Mouse (Mus musculus): ENCODE measurements around the gene Tob1. TPM values are rescaled to one million over a fixed set of nuclear protein-coding genes. Genes with fewer than 3 reads are reported as not detected.

Tob1 gene
- polyA plus RNA-seq, 1 experiment, result 34.1 TPM

DNA sequence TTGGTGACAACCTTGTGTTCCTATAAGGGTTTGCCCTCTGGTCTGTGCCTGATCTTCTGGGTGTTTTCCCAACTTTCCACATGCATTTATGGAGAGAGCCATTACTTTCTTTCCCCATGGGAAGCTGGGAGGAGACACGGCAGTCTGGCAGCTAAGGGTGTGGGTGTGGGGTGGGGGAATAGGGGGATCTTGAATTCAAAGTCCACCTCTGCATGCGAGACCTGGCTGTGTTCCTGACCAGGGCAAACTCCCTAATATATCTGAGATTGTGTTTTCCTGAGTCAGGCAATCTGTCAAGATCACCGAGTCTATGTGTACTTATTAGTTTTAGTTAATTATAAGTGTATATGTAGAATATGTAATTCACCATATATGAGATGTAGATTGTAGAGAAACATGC lies 14.9 kb upstream of the Tob1 start:
- no peak for DNase-seq (ENCODE audit: low read depth, low spot score)

DNA sequence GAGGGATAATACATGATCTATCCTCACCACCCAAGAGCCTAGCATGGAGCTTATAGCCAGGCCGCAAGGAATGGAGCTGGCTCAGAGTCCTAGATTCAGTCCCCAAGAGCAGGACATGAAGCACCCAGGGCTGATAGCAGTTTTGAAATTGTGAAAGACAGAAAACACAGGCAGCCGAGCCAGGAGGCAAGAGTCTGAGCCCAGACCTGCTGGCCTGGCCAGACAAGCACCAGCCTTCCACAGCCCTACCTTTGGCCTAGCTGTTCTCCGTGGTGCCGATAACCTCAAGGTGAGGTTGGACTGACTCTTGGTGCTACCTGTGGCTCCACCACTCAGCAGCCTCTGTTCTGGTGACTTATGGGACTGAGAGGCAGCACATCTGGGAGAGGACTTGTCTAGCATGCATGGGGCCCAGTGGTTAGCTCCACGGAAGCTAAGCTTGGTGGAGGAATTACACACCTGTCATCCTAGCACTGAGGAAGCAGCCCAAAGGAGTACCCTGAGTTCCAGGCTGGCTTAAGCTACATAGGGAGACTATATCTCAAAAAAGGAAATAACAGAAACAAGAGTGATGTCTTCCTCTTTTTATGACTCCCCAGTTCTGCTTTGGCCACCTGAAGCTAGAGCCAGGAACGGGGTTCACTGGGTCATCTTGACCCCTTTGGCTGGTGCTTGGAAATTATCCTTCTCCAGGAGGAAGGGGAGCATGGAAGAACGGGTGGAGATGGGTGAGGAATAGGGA lies 12.7 kb upstream of the Tob1 start:
- WGBS, result 72% methylated on average over 7 of the region's 7 CpGs
- DNase-seq (ENCODE audit: low read depth, low spot score), result no peak

More for the DNA sequence above, 14.9 kb upstream of the Tob1 start:
- 29% methylated on average over 3 of the region's 3 CpGs for WGBS

DNA sequence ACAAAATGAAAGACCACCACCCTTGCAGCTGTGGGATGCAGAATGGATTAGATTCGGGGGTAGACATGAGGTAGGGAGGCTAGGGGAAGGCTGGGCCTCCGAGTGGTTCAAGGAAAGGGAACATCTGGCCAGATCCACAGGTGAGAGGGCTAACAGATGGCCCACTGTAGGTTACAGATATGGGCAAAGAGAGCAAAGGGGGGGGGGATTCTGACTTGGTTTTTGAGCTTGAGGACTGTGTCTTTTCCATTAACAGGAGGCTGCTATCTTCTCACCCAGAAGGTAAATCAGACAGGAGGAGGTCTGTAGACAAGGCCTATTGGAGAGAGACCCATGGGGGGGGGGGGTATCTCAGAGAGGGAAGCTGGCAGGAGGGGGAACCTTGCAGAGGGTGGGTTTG lies 11.5 kb upstream of the Tob1 start:
- 84% methylated on average over 2 of the region's 2 CpGs for WGBS

DNA sequence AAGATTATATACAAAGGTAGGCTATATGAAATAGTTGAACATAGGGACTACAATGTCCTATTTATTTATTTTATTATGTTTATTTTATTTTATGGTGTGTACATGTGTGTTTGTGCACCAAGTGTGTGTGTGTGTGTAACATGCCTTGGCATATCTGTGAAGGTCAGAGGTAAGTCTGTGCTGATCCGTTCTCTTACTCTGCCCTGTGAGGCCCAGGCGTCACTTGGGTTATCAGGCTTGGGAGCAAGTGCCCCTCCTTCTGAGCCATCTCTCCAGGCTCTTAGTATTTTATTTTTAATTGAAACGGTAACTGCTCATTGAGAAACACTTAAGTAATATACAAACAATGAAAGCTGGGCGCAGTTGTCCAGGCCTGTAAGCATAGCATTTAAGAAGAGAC lies 10.8 kb upstream of the Tob1 start:
- DNase-seq (ENCODE audit: low read depth, low spot score), result no peak
- WGBS, result 81% methylated on average over 4 of the region's 4 CpGs

More for the DNA sequence above, 11.5 kb upstream of the Tob1 start:
- DNase-seq (ENCODE audit: low read depth, low spot score), result no peak

DNA sequence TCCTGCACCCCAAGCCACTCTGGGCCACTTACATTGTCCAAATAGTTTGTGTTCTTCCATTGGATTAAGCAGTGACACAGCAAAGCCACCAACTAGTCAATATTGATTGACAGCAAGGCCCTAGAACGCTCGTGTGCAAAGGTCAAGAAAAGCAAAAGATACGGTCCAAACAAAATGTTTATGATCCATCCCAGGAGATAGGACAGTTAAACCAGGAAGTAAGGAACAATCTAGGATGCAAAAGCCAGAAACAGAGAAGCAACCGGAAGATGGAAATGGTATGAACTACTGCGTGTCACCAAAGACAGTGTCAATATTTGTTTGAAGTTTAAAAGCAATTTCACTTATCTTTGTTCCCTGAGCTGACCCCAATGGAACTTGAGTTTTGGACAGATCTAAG lies 9.1 kb upstream of the Tob1 start:
- 37% methylated on average over 5 of the region's 5 CpGs for WGBS

DNA sequence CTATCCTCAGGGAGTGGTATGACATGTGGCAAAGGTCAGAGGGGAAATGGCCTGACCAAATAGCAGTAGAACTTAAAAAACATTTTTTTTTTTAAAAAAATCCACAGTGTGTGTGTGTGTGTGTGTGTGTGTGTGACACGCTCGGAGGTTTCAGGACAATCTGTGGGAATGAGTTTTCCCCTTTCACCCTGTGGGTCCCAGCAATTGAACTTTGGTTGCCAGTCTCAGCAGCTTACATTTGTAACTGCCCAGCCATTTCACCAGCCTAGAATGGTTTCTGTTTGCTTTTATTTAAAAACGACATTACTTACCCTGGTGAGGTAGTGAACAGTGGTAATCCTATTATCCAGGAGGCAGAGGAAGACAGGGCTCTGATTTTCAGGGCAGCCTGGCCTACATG lies 8.2 kb upstream of the Tob1 start:
- 61% methylated on average over 3 of the region's 3 CpGs for WGBS
- no peak for DNase-seq (ENCODE audit: low read depth, low spot score)

More for the DNA sequence above, 9.1 kb upstream of the Tob1 start:
- DNase-seq (ENCODE audit: low read depth, low spot score), result no peak

DNA sequence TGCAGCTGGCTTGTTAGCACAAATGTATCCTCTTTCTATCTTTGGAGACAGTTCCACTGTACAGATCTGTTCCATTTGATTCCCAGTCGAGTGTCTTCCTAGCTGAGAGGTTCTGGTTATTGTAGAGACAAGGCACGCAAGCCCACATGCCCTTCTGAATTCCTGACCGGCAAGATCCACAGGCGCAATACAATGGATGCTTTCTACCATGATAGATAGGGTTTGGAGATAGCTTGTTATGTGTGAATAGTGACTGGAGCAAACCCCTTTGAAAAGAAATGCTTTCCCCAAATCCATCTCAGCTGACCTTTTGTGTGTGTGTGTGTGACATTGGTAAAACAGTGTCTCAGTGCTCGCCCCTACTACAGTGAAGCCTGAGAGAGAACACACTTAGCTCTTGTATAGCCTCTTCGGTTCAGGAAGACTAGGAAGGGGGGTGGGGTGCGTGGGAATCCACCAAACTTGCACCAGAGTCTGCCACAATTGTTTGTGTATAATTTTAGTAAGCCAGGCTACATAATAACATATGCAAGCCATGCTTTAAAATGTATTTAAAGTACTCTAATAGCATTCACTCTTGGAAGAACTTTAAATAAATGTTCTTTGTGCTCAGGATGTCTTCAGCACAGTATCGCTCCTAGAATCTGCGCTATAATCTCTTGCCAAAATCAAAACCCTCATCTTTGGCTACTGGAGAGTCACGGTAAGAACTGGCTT lies 4.7 kb upstream of the Tob1 start:
- no peak for DNase-seq (ENCODE audit: low read depth, low spot score)
- WGBS, result 82% methylated on average over 10 of the region's 10 CpGs

DNA sequence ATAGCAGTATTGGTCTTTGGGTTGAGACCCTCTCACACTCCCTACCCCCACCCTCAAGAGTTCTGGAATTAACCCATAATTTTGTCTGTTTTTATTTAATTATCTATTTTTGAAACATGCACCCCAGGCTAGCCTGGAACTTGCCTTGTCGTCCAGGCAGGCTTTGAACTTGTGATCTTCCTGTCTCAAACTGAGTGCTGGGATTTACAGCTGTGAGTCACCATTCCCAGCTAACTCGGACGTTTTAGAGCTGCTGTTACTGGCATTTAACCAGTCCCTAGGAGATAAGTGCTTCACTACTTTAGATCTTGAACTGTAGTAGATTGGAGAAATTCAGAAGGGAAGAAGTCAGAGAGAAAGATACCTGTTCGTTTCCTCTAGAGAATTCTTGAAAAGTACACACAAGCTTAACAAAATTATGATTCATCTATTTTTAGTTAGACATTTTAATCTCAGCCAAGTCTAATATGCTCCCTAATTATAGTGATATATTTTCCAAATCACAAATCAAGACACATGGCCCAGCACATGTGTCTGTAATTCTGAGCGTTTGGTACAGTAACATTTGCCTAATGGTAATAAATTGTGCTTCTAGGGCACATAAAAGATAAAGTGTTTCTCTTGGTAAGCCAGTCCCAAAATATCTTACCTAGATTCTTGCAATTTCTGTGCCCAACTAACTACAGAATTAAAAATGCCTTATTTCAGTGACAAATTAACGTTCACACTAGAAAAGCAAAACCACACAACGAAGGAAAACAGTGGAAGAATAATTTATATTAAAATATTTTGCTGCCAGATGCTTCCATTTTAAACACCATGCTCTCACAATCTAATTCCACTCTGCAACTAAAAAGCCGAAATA lies 2.2 kb upstream of the Tob1 start:
- DNase-seq (ENCODE audit: low read depth, low spot score), result no peak
- WGBS, result 35% methylated on average over 8 of the region's 8 CpGs

DNA sequence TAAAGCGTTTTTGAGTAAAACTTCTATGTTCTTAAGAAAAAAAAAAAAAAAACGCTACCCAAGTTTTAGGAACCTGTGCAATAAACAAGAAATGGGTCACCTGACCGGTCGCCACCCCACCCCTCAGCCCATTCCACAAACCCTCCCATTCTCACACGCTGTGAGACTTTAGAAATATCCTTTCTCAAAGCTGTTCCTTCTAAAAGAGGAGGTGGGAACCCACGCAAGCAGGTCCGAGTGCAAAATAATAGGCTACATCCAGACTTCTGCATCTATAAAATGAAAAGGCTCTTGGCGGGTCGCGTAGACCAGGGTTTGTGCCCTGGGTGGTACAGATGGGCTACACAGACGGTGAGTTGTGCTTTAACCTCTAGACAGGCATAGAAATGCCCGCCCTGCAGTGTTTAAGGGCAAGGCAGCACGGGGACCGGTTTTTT lies 1.5 kb upstream of the Tob1 start:
- WGBS, result 2% methylated on average over 14 of the region's 14 CpGs
- DNase-seq (ENCODE audit: low read depth, low spot score), result no peak

DNA sequence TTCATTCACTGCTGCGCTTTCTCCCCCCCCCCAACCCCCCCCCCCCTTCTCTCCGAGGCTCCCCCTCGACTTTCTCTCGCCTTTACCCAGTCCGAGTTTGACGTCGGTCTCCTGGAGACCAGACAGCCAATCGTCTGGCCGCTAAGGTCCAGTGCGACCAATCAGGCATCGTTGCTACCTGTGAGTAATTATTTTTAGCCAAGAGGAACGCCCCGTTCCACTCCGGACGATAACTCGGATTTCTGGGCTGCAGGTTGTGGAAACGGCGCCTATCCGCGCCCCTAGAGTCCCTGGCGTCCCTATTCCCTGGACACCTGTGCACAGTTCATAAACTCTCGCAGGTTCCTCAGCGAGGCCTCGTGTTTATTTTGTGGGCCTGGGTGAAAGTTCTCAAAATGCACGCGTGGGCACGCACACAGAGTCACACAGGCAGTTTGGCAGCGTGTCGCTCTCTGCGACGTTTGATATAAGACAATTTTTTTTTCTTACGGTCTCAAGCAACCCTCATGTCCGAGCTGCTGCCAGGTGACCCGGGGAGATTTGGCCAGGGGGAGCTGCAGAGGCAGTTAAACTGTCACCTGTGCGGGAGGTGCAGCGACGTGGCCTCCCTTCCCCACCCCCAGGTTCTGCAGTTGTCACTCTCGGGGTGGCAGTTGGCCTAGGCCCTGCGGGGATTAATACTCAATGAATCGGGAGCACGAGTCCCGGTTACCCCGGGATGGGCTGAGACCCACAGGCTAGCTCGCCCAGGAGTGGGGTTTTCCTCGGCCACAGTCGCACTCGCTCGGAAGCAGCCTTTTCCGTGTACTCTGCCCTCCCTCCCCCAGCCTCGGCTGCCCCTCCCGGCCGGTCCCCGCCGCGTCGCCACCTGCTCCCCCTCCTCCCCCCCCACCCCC lies 815 bp upstream of the Tob1 start:
- DNase-seq (ENCODE audit: low read depth, low spot score), result peak; percentile 94
- under 1% methylated on average over 43 of the region's 56 CpGs for WGBS

DNA sequence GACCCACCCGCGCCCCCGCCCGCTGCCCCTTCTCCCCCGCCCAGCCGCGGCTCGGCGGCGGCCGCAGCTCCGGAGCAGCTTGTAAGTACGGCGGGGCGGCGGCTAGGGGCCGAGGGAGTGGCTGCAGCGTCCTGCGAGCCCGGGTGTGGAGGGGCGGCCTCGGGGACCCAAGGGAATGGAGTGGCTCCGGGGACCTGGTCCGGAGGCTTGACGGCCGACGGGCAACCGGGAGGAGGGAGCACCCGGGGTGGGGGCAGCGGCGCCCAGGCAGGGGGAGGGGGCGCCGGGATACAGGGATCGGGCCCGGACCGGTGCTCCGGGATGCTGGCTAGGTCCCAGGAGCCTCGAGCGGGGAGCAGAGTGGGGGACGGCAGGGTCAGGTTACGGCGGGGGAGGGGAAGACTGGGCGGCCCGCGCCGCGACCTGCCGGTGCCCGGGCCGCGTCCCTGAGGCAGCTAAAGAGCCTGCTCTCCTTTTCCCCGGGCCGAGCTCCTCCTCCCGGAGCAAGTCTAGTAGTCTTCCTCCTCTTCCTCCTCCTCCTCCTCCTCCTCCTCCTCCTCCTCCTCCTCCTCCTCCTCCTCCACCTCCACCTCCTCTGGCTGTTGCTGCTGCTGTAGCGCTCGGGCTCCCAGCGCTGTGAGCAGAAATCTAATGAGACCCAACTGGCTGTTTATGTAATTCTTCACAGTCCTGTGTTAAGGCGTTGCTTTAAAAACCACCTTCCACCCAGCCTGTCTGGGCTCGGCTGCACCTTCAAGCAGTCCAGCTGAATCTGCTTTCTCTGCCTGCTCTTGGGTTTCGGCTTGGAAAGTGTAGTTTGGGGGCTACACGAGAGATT lies 616 bp downstream of the Tob1 start:
- no peak for DNase-seq (ENCODE audit: low read depth, low spot score)
- 2% methylated on average over 48 of the region's 61 CpGs for WGBS

DNA sequence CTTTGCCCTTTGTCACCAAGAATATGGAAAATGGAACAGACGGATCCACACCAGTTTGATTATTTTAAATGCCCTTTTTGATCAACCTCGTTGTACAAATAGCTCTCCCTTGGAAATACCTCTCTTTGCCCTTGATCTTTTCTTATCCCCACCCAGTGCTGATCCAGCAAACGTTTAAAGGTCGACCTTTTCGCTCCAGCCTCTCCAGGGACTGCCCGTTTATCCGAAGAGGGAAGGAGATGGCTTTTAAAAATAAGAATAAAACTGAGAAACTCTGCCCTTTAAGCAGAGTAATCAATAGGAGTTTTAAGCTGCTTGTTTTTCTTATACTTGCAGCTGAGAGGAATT lies 1.2 kb downstream of the Tob1 start:
- 6% methylated on average over 7 of the region's 7 CpGs for WGBS
- DNase-seq (ENCODE audit: low read depth, low spot score), result no peak

DNA sequence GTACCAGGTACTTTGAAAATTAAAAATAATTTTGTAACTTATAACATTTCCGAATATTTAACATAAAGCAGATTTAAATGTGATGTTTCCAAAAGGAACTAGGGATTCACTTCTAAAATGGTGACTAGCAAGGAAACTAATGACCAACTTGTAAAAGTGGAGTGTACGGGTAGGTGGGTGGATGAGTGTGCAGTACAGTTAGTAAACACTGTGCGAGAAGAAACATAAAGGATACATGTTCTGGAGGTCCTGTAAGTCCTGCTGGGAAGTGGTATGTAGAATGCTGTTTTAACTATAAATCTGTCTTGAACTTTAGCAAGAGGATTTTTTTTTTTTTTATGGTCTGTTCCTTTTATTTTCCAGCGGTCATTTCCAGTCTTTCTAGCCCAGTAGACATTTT lies 1.7 kb downstream of the Tob1 start:
- no peak for DNase-seq (ENCODE audit: low read depth, low spot score)
- WGBS, result 38% methylated on average over 4 of the region's 4 CpGs

DNA sequence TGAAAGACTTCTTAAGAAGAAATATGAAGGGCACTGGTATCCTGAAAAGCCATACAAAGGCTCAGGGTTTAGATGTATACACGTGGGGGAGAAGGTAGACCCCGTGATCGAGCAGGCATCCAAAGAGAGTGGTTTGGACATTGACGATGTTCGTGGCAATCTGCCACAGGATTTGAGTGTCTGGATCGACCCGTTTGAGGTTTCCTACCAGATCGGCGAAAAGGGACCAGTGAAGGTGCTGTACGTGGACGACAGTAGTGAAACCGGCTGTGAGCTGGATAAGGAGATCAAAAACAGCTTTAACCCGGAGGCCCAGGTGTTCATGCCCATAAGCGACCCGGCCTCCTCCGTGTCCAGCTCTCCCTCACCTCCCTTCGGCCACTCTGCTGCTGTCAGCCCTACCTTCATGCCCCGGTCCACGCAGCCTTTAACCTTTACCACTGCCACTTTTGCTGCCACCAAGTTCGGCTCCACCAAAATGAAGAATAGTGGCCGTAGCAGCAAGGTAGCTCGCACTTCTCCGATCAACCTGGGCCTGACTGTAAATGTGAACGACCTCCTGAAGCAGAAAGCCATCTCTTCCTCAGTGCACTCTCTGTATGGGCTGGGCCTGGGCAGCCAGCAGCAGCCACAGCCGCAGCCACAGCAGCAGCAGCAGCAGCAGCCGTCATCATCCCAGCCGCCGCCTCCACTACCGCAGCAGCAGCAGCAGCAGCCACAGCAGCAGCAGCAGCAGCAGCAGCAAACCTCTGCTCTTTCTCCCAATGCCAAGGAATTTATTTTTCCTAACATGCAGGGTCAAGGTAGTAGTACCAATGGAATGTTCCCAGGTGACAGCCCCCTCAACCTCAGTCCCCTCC lies 2.7 kb downstream of the Tob1 start:
- DNase-seq (ENCODE audit: low read depth, low spot score), result no peak
- WGBS, result 60% methylated on average over 29 of the region's 29 CpGs

DNA sequence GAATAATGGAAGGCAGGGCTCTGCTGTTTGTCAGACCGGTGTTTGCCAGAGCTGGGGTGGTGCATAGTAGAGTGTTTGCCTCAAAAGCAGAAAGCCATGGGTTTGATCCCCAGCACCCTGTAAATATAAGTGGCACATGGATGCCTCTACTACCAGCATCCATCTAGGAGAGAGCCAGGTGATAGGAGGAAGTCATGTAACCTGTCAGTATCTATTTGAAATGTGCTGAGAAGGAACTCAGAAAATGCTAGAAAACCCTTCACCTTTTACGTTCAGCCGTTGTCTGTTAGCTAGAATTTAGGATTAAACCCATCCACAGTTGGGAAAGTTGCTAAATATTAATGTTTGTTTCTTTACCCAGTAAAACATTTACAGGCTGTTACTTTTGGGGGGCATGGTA lies 4.3 kb downstream of the Tob1 start:
- 62% methylated on average over 3 of the region's 3 CpGs for WGBS
- no peak for DNase-seq (ENCODE audit: low read depth, low spot score)

DNA sequence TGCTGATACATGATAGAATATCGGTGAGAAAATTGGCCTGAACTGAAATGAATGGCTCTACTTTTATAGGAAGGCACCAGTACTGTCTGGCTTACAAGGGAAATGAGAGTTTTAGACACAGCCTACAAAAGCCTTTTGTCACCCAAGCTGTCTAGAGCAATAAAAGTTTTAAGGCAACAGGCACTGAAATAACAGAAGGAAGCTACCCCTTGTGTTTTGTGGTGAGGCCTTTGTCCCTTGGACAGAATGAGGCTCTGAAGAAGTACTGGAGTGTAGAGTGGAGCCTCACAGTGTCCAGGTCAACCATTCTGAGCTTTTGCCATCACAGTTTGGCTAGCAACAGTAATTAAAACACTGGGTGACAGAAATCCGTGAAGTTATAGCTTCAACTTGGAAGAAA lies 5.0 kb downstream of the Tob1 start:
- DNase-seq (ENCODE audit: low read depth, low spot score), result no peak
- 15% methylated on average over 2 of the region's 2 CpGs for WGBS

DNA sequence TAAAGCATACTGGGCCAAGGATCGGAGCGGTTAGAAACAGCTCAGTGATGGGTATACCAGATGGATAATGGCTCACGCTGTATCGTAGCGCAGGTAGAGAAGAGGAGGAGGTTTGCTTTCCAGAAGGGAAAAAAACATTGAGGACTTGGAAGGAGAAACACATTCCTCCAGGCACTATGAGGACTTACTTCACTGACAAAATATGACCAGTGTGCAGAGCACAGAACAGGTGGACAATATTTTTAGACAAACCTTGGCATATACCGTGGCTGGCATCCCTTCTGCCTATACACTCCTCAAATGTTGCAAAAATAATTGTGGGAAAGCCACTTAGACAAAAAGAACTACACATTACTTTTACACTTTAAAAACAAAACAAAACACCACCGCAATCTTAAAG lies 10.0 kb downstream of the Tob1 start:
- no peak for DNase-seq (ENCODE audit: low read depth, low spot score)
- 91% methylated on average over 7 of the region's 7 CpGs for WGBS

DNA sequence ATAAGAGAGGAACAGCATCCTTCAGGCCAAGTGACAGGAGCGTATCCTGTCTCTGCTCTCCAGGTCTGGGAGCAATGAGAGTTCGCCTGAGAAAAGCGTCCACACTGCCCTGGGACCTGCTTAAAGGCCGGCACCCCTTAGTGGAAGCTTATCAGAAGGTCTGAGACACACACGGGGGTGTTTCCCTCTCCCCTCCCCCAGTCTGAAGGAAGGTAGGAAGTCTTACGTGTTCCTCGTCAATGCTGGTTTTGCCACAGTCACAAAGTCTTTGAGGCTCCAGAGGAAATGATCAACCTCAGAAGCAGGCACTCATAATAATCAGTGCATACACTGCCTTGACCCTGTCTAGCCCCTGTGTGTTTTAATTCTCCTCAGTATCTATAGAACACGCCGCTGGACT lies 12.3 kb downstream of the Tob1 start:
- WGBS, result 89% methylated on average over 9 of the region's 9 CpGs
- DNase-seq (ENCODE audit: low read depth, low spot score), result no peak
